Mouse (Mus musculus) liver, embryonic 14.5 days (tissue): ENCODE results near the gene Kcnj6. TPM values are rescaled to one million over a fixed set of nuclear protein-coding genes. Genes with fewer than 3 reads are reported as not detected.

Source experiments
- ATAC-seq: fragments of 200-750 bp; cut with Nextera tagmentation; 2 replicates; pipeline ENCODE4 v1.8.0; 2017; ENCODE audit warnings: moderate number of reproducible peaks, mild to moderate bottlenecking, moderate library complexity; ENCODE audit not compliant: insufficient read depth
- DNase-seq, 3 experiments: peaks; one replicate each; pipeline ENCODE4 v3.0.0-alpha.2; 2012 to 2013; ENCODE audit warnings: low read depth in 3 of 3, low spot score in 3 of 3
- H3K27ac ChIP-seq: fragments of 300-500 bp; sonication (generic); 2 replicates; pipeline ENCODE4 v1.5.1; 2014; ENCODE audit warnings: moderate library complexity, mild to moderate bottlenecking, control low read depth, inconsistent platforms
- H3K27me3 ChIP-seq: fragments of 300-500 bp; sonication (generic); 2 replicates; pipeline ENCODE4 v1.6.1; 2014; ENCODE audit warnings: mild to moderate bottlenecking, low read length, moderate library complexity; ENCODE audit not compliant: control insufficient read depth, insufficient read depth
- H3K36me3 ChIP-seq: fragments of 300-500 bp; sonication (generic); replicated peaks from 2 replicates; pipeline ENCODE4 v1.6.1; 2014; ENCODE audit warnings: low read depth; ENCODE audit not compliant: control insufficient read depth, insufficient read depth
- H3K4me1 ChIP-seq, 2 experiments: fragments of 200-500 bp in 1 of 2; fragments of 300-500 bp in 1 of 2; sonication (generic) in 1 of 2; replicated peaks; 2 replicates each; pipeline ENCODE4 v1.6.1; 2012 to 2014; ENCODE audit warnings: antibody characterized with exemption in 1 of 2, inconsistent platforms in 1 of 2, low read length in 1 of 2; ENCODE audit not compliant: control insufficient read depth in 2 of 2, insufficient read depth in 2 of 2
- H3K4me2 ChIP-seq: fragments of 300-500 bp; sonication (generic); 2 replicates; pipeline ENCODE4 v1.6.1; 2014; ENCODE audit warnings: low read depth, mild to moderate bottlenecking, control low read depth, moderate library complexity
- H3K4me3 ChIP-seq, 2 experiments: fragments of 200-500 bp in 1 of 2; fragments of 300-500 bp in 1 of 2; sonication (generic) in 1 of 2; 2 replicates each; pipeline ENCODE4 v1.5.1; 2012 to 2014; ENCODE audit warnings: low read depth in 2 of 2, low read length in 2 of 2, mild to moderate bottlenecking in 2 of 2, control low read depth in 1 of 2, inconsistent platforms in 1 of 2, moderate library complexity in 1 of 2; ENCODE audit not compliant: insufficient read depth in 1 of 2
- H3K9ac ChIP-seq: fragments of 300-500 bp; sonication (generic); replicated peaks from 2 replicates; pipeline ENCODE4 v1.6.1; 2014; ENCODE audit warnings: mild to moderate bottlenecking, control low read depth, moderate library complexity
- H3K9me3 ChIP-seq: fragments of 300-500 bp; sonication (generic); 2 replicates; pipeline ENCODE4 v1.6.1; 2016; ENCODE audit warnings: low read length, mixed read lengths; ENCODE audit not compliant: control insufficient read depth
- CTCF ChIP-seq: IDR thresholded peaks from 2 replicates; pipeline ENCODE4 v1.5.1; 2016; ENCODE audit warnings: antibody characterized with exemption, low read depth, control low read depth
- EP300 ChIP-seq: IDR thresholded peaks from 2 replicates; pipeline ENCODE4 v1.6.1; 2016; ENCODE audit warnings: antibody characterized with exemption, low read depth
- WGBS: fragments of 180-500 bp; shearing (Covaris S2); extraction: QIAGEN DNeasy Blood & Tissue Kit; methylation state at CpG from one replicate; pipeline ENCODE4 v1.1.7; 2014; ENCODE audit not compliant: insufficient replicate concordance; 5-methylcytosine and 5-hydroxymethylcytosine counted together
- polyA plus RNA-seq, 2 experiments: library from polyadenylated mRNA; depleted of rRNA in 1 of 2; stranded (reverse) in 1 of 2; unstranded in 1 of 2; fragments of >200 nt; fragmentation: Nextera tagmentation in 1 of 2; extraction: Ambion mirVana in 1 of 2; gene quantifications; 2 replicates each; pipeline versions ENCODE4 v1.2.1 to v1.2.3; 2012 to 2014

Kcnj6 gene
- polyA plus RNA-seq, 2 experiments, result not detected

GRCm38 (mm10) chr16:94883196-94883595, 114.3 kb downstream of the Kcnj6 start:
- Histone ChIP-seq H3K4me2 (no peak overlapping the region), H3K4me1 (no peaks in the 10 kb centered on the region), H3K9ac (no peak overlapping the region), H3K36me3 (no peaks in the 10 kb centered on the region), H3K9me3 (no peaks in the 10 kb centered on the region), H3K27ac (no peak overlapping the region), H3K4me3 (no peak overlapping the region), H3K27me3 (no peaks in the 10 kb centered on the region)
- DNase-seq (no peak), ATAC-seq (no peak)
- 66% methylated on average over 8 of the region's 8 CpGs for WGBS
- TF ChIP-seq CTCF (no peak), EP300 (no peak)

DNA sequence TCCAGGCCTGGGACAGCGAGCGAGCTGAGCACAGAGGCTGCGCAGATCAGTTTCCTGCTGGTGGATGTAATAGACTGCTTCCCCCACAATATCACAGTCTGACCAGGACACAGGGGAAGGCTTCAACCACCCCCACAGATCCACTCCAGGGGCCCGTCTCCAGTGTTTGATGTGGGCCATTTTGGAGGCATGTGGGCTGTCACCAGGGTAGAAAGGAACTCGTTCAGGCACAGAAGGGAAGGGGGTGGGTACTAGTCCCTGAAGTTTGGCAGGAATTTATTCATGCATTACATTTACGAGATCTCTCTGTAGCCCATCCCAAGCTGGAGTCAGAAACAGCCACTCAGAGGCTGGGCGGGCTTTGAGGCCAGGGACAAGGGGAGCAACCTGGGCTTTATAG, 115.4 kb downstream of the Kcnj6 start:
- ATAC-seq (no peak), DNase-seq (no peak)
- H3K4me2 ChIP-seq, result no peak overlapping the region
- 56% methylated on average over 7 of the region's 7 CpGs for WGBS
- no peak for TF ChIP-seq CTCF
- no peak overlapping the region for H3K9ac ChIP-seq
- H3K4me1 ChIP-seq, result no peaks in the 10 kb centered on the region
- H3K9me3 ChIP-seq, result no peaks in the 10 kb centered on the region
- no peak overlapping the region for H3K27ac ChIP-seq
- no peaks in the 10 kb centered on the region for H3K36me3 ChIP-seq
- H3K27me3 ChIP-seq, result no peaks in the 10 kb centered on the region
- H3K4me3 ChIP-seq, result no peak overlapping the region

- H3K9me3 ChIP-seq, result no peaks in the 10 kb centered on the region; the same call in 1 of the 2 replicates
- DNase-seq, result no peak
- WGBS, result 40% methylated on average over 9 of the region's 9 CpGs
- no peak overlapping the region for H3K9ac ChIP-seq
- no peaks in the 10 kb centered on the region for H3K36me3 ChIP-seq
- TF ChIP-seq CTCF, result no peak
- no peak for TF ChIP-seq EP300
- no peak overlapping the region for H3K27ac ChIP-seq
- H3K4me2 ChIP-seq, result no peak overlapping the region
- no peaks in the 10 kb centered on the region for H3K27me3 ChIP-seq
- no peak overlapping the region for H3K4me3 ChIP-seq
- no peaks in the 10 kb centered on the region for H3K4me1 ChIP-seq
- no peak for ATAC-seq
Measured at GRCm38 (mm10) chr16:94872614-94873272, 124.8 kb downstream of the Kcnj6 start.

- Histone ChIP-seq H3K36me3 (no peaks in the 10 kb centered on the region), H3K9me3 (no peaks in the 10 kb centered on the region), H3K9ac (no peak overlapping the region), H3K27ac (no peak overlapping the region), H3K4me3 (no peak overlapping the region), H3K27me3 (no peaks in the 10 kb centered on the region), H3K4me1 (no peaks in the 10 kb centered on the region), H3K4me2 (no peak overlapping the region)
- 71% methylated on average over 5 of the region's 5 CpGs for WGBS
- DNase-seq, result no peak
- TF ChIP-seq EP300 (no peak), CTCF (no peak)
- ATAC-seq, result no peak
Measured at GRCm38 (mm10) chr16:94868354-94868753, 129.1 kb downstream of the Kcnj6 start.

GRCm38 (mm10) chr16:94866300-94866956, 131.1 kb downstream of the Kcnj6 start:
- Histone ChIP-seq H3K27me3 (no peaks in the 10 kb centered on the region), H3K4me3 (no peak overlapping the region), H3K9ac (no peak overlapping the region), H3K9me3 (no peaks in the 10 kb centered on the region), H3K4me2 (no peak overlapping the region), H3K4me1 (no peaks in the 10 kb centered on the region), H3K27ac (no peak overlapping the region), H3K36me3 (no peaks in the 10 kb centered on the region)
- ATAC-seq, result no peak
- 40% methylated on average over 14 of the region's 14 CpGs for WGBS
- DNase-seq, result no peak
- TF ChIP-seq EP300 (no peak), CTCF (no peak)
